Mouse (Mus musculus): ENCODE measurements around the gene Gtse1. TPM values are rescaled to one million over a fixed set of nuclear protein-coding genes. Genes with fewer than 3 reads are reported as not detected.

Gtse1 gene
- 14.9 and 20.3 TPM in 2 replicates for polyA plus RNA-seq (2012; rRNA removed)

GRCm38 (mm10) chr15:85859490-85860031 is at the start of gene Gtse1:
Gtse1 (plus strand) TSS chr15:85859745.

GRCm38 (mm10) chr15:85811535-85812277 is 47.8 kb upstream of the Gtse1 start, which contains the start of gene Cdpf1:
Cdpf1 (minus strand) TSS chr15:85811697.

GRCm38 (mm10) chr15:85821203-85822010 is 38.1 kb upstream of the Gtse1 start, which contains the start of gene Pkdrej:
Pkdrej (minus strand) TSS chr15:85821734.

GRCm38 (mm10) chr15:85831954-85832590 is 27.5 kb upstream of the Gtse1 start, which contains the start of gene Ttc38:
Ttc38 (plus strand) TSS chr15:85832306.

GRCm38 (mm10) chr15:85878848-85879497 is 19.4 kb downstream of the Gtse1 start, which contains the start of gene Trmu:
Trmu (plus strand) TSS chr15:85879312.

Other genes starting within 250 kb of the Gtse1 start
- 0.25 and 0.32 TPM in 2 replicates for gene Ppara, start 124.8 kb upstream of the Gtse1 start, polyA plus RNA-seq (2012; rRNA removed)
- 18.1 and 20.8 TPM in 2 replicates for gene Cdpf1, start 48.0 kb upstream of the Gtse1 start, polyA plus RNA-seq (2012; rRNA removed)
- 0.05 and 0.11 TPM in 2 replicates for gene Pkdrej, start 38.0 kb upstream of the Gtse1 start, polyA plus RNA-seq (2012; rRNA removed)
- 3.6 and 3.8 TPM in 2 replicates for gene Ttc38, start 27.4 kb upstream of the Gtse1 start, polyA plus RNA-seq (2012; rRNA removed)
- gene Trmu, start 19.6 kb downstream of the Gtse1 start, polyA plus RNA-seq (2012; rRNA removed) = 78.8 and 80.3 TPM in 2 replicates
- gene Celsr1, start 174.0 kb downstream of the Gtse1 start, polyA plus RNA-seq (2012; rRNA removed) = 14.7 and 21.4 TPM in 2 replicates
- gene Gramd4, start 197.9 kb downstream of the Gtse1 start, polyA plus RNA-seq (2012; rRNA removed) = 52.5 and 62.3 TPM in 2 replicates